Mouse (Mus musculus) embryonic fibroblast, embryonic 13.5 days (primary cell): Measurements from ENCODE around the gene Spred3. TPM values are rescaled to one million over a fixed set of nuclear protein-coding genes. Genes with fewer than 3 reads are reported as not detected.
"Not testable (repeated sequence)": the region's sequence is repeated elsewhere in the genome, so short reads cannot be mapped to it uniquely, and the experiment has no call there.

ENCODE experiments used
- H3K27ac ChIP-seq: 2 replicates; pipeline ENCODE4 v1.5.1; 2012; ENCODE audit warnings: low read length, control low read depth, inconsistent platforms; ENCODE audit not compliant: insufficient read depth
- H3K4me1 ChIP-seq: 2 replicates; pipeline ENCODE4 v1.6.1; 2011; ENCODE audit warnings: low read length; ENCODE audit not compliant: control insufficient read depth, insufficient read depth
- H3K4me3 ChIP-seq: 2 replicates; pipeline ENCODE4 v1.5.1; 2011; ENCODE audit warnings: mild to moderate bottlenecking, control low read depth, low read length; ENCODE audit not compliant: insufficient read depth
- CTCF ChIP-seq: IDR thresholded peaks from 2 replicates; pipeline ENCODE4 v1.5.1; 2011; ENCODE audit warnings: mild to moderate bottlenecking, control low read depth, low read length, moderate library complexity, borderline replicate concordance; ENCODE audit not compliant: insufficient read depth
- POLR2A ChIP-seq: IDR thresholded peaks from 2 replicates; pipeline ENCODE4 v1.6.1; 2011; ENCODE audit warnings: low read depth, mild to moderate bottlenecking, control low read depth, low read length, moderate library complexity
- polyA plus RNA-seq: library from polyadenylated mRNA; stranded (reverse); fragments of >200 nt; gene quantifications from 2 replicates; pipeline ENCODE4 v1.2.4, GENCODE M21; 2011; ENCODE audit warnings: low read depth; ENCODE audit not compliant: missing spikeins, insufficient read length

Gene Spred3
- polyA plus RNA-seq, 1 experiment, result 31.2 TPM

- no peaks in the 10 kb centered on the region for H3K4me1 ChIP-seq
- no peak overlapping the region for H3K27ac ChIP-seq
- TF ChIP-seq POLR2A (no peak), CTCF (no peak)
- H3K4me3 ChIP-seq, result no peak overlapping the region
These were observed 16.0 kb downstream of the Spred3 start for GRCm38 (mm10) chr7:29154018-29154720.

- H3K27ac ChIP-seq, result no peak overlapping the region
- no peak for TF ChIP-seq CTCF
- no peaks in the 10 kb centered on the region for H3K4me1 ChIP-seq
- H3K4me3 ChIP-seq, result no peak overlapping the region
These were observed 18.7 kb downstream of the Spred3 start for GRCm38 (mm10) chr7:29151486-29151885.

- no peak overlapping the region for H3K27ac ChIP-seq
- no peak overlapping the region for H3K4me3 ChIP-seq
- no peaks in the 10 kb centered on the region for H3K4me1 ChIP-seq
- TF ChIP-seq POLR2A (no peak), CTCF (no peak)
These were observed 21.4 kb downstream of the Spred3 start for GRCm38 (mm10) chr7:29148771-29149170.

- Histone ChIP-seq H3K4me1 (no peaks in the 10 kb centered on the region), H3K4me3 (no peak overlapping the region), H3K27ac (no peak overlapping the region)
- no peak for TF ChIP-seq CTCF
- no peak for TF ChIP-seq POLR2A
These were observed 23.4 kb downstream of the Spred3 start for GRCm38 (mm10) chr7:29146625-29147367.

- TF ChIP-seq CTCF (no peak), POLR2A (no peak)
These were observed 26.2 kb downstream of the Spred3 start for GRCm38 (mm10) chr7:29144006-29144405.

GRCm38 (mm10) chr7:29141416-29141815, 28.8 kb downstream of the Spred3 start:
- TF ChIP-seq POLR2A, result no peak
- no peak for TF ChIP-seq CTCF
- Histone ChIP-seq H3K4me1 (no peaks in the 10 kb centered on the region), H3K27ac (no peak overlapping the region)

More at GRCm38 (mm10) chr7:29144006-29144405, 26.2 kb downstream of the Spred3 start:
- Histone ChIP-seq H3K27ac (no peak overlapping the region), H3K4me3 (no peak overlapping the region), H3K4me1 (no peaks in the 10 kb centered on the region)

GRCm38 (mm10) chr7:29139237-29139636, 31.0 kb downstream of the Spred3 start:
- H3K4me1 ChIP-seq, H3K4me3 ChIP-seq: not testable (repeated sequence)

More at GRCm38 (mm10) chr7:29141416-29141815, 28.8 kb downstream of the Spred3 start:
- H3K4me3 ChIP-seq, result no peak overlapping the region

GRCm38 (mm10) chr7:29137429-29137828, 32.8 kb downstream of the Spred3 start:
- H3K27ac ChIP-seq, result no peak overlapping the region

More at GRCm38 (mm10) chr7:29139237-29139636, 31.0 kb downstream of the Spred3 start:
- not testable (repeated sequence) for H3K27ac ChIP-seq

GRCm38 (mm10) chr7:29134693-29135386, 35.4 kb downstream of the Spred3 start, which contains the start of gene Rasgrp4:
Gene Rasgrp4 (plus strand): TSS chr7:29134851.
- no peak within 1 kb of the TSS for H3K27ac ChIP-seq
- TF ChIP-seq POLR2A (no peak), CTCF (no peak)
- no peaks in the 10 kb centered on the region for H3K4me1 ChIP-seq
- H3K4me3 ChIP-seq, result no peak within 1 kb of the TSS

More at GRCm38 (mm10) chr7:29137429-29137828, 32.8 kb downstream of the Spred3 start:
- Histone ChIP-seq H3K4me3 (no peak overlapping the region), H3K4me1 (no peaks in the 10 kb centered on the region)
- TF ChIP-seq CTCF (no peak), POLR2A (no peak)
